Mouse (Mus musculus): ENCODE measurements around the gene Stag3.

DNA sequence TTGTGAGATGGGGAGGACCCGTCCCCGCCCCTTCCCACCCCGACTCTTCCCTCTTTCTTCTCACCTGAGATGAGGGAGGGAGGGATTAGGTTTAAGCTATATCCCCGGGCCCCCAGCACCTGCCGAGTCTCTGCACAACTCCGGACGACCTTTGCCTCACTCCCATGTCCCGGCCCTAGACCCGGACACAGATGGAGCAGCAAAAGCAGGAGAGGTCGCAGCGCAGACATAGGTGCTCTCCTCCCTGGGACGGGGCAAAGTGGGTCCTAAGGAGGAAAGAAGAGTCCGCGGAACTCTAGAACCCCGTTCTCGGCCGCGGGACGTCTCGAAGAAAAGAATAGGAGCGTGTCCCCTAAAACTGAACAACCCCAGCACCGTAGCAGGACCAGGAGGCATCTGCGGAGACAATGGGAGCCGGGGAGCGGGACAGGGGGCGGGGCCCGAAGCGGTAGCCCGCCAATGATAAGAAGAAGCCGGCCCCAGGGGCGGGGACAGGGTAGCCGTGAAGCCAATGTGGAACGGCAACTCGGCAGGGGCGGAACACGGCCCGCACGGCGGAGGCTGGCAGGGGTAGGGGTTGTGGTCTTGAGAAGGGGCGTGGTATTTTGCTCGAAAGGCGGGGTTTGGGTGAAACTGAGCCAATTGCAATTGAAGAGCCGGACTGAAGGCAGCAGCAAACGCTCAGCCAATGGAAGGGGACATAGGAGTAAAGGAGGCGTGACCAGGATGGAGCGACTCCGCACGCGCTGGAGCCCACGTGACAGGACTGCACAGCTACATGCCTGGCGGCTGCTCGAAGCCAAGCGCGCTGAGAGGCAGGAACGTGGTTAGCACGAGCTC, at the start of gene Stag3, which contains the start of the genes Gm43720 and Gpc2:
- TF ChIP-seq TAL1 (IDR thresholded peaks at IDR 0.05; ENCODE audit: low read length) (no peak), GATA1 (IDR thresholded peaks at IDR 0.05; ENCODE audit: low read length) (no peak)
